Mouse (Mus musculus): ENCODE measurements around the gene Tead1.

DNA sequence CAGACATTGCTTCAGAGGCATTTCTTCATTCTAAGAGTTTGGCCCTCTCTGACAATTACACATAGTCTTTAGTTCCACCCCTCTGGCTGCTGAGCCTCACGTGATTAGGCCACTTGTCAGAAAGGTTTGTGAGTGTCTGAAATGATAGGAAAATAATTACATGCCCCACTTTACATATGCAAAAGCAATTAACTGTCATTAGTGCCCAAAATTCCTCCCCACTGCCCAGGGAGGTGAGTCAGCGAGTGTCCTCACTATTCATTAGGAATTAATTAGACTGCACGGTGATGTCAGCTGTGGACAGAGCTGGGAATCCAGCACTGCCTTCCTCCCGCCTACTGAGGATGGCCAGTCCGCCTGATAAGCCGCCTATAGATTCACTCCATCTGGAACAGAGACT lies 74.2 kb downstream of the Tead1 start:
- no peak for TF ChIP-seq CTCF (IDR thresholded peaks at IDR 0.05; ENCODE audit: low read depth)
- no peak for TF ChIP-seq EP300 (optimal IDR thresholded peaks at IDR 0.05)
